Mouse (Mus musculus): Measurements from ENCODE around the gene Wasl. TPM values are rescaled to one million over a fixed set of nuclear protein-coding genes. Genes with fewer than 3 reads are reported as not detected.

Wasl gene
- total RNA-seq, 2 experiments from 2014 or later = 123 to 124 TPM

DNA sequence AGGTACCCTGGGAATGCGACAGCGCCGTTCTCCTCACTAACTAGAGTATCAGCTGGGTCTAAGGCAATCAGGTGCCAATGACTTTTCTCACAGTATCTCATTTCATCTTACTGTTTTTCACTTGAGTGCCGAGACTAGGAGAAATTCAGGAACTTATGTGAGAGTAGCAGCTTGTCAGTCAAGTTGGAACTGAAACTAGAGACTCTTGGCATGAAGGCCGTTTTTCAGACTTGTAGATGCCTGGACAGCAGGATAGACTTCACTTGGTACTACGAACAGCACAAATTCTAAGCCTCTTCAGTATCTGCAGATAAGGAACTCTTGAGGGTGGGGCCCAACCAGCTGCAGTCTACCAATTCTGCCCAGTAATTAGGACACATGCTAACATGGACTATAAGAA, 64.7 kb downstream of the Wasl start:
- intact Hi-C loops (cut with DNase I) = no loop called here
- H3K27ac ChIP-seq = no peak overlapping the region
- DNase-seq (ENCODE audit: extremely low spot score in 1 of 2, low spot score in 2 of 2) = no peak
- TF ChIP-seq CTCF (IDR thresholded peaks at IDR 0.05) = no peak
- H3K4me3 ChIP-seq = no peak overlapping the region

- Histone ChIP-seq H3K27ac (no peak overlapping the region), H3K4me3 (no peak overlapping the region)
- TF ChIP-seq CTCF (IDR thresholded peaks at IDR 0.05) = no peak
- intact Hi-C loops (cut with DNase I) = no loop called here
- DNase-seq (ENCODE audit: extremely low spot score in 1 of 2, low spot score in 2 of 2) = no peak
Measured at GRCm38 (mm10) chr6:24599639-24600038, 65.2 kb downstream of the Wasl start.

GRCm38 (mm10) chr6:24599179-24599578, 65.6 kb downstream of the Wasl start:
- TF ChIP-seq CTCF (IDR thresholded peaks at IDR 0.05) = no peak
- H3K4me3 ChIP-seq = no peak overlapping the region
- no peak for DNase-seq (ENCODE audit: extremely low spot score in 1 of 2, low spot score in 2 of 2)
- intact Hi-C loops (cut with DNase I) = no loop called here
- no peak overlapping the region for H3K27ac ChIP-seq

GRCm38 (mm10) chr6:24597500-24597899, 67.3 kb downstream of the Wasl start, which contains the start of gene Lmod2:
Gene Lmod2, plus strand, starts transcription at chr6:24597762.
- TF ChIP-seq CTCF (IDR thresholded peaks at IDR 0.05) = no peak
- H3K4me3 ChIP-seq = no peak within 1 kb of the TSS
- intact Hi-C loops (cut with DNase I) = no loop called here
- DNase-seq (ENCODE audit: extremely low spot score in 1 of 2, low spot score in 2 of 2) = no peak
- H3K27ac ChIP-seq = no peak within 1 kb of the TSS

DNA sequence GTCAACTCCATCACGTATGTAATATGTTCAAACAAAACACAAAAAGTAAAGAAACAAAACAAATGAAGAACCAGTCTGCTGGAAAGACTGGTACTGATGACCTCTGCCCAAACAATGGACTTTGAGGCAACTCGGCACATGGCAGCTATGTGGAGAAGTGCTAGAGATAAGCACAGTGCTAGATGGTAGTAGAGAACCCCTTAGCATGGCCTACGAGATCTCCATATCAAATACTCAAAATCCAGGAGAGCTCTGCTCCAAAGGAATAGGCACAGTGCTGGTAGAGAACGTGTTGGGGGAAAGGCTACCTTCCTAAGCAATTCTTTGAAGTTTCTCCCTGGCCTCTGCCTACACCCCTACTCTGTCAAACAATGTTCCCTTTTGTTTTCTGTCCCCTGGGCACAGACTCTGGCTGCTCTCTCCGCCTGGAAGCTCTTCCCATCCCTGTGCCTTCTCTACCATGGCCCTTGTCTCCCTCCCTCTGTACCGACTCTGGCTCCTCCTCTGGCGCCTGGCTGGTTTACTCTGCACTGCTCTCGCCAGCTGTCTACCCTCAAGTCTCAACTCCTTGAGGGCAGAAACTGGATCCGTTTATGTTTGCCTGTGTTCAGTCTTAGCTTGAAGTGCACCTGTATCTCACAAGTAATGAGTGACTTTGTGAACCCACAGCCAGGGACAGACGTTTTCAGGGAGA, 73.1 kb downstream of the Wasl start:
- TF ChIP-seq CTCF (IDR thresholded peaks at IDR 0.05) = no peak
- intact Hi-C loops (cut with DNase I) = no loop called here
- no peak for DNase-seq (ENCODE audit: extremely low spot score in 1 of 2, low spot score in 2 of 2)
- H3K27ac ChIP-seq = no peak overlapping the region
- H3K4me3 ChIP-seq = no peak overlapping the region

DNA sequence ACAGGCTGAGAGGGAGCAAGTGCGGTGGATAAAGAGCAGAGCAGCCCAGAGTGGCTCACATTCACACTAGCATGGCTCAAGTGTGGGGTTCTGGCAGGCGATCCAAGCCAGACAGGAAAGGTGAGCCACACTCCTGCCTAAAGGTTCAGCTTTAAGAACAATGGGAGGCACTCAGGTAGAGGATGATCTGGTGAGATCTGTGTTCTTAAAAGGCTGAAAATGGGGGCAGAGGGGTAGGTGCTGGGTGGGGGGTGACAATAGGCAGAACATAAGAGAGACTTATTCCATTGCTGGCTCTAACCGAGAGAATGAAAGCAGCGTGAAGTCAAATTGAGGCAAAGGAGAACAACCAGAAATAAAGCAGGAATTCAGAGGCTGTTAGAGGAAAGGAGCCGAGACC, 74.5 kb downstream of the Wasl start:
- intact Hi-C loops (cut with DNase I) = no loop called here
- Histone ChIP-seq H3K27ac (no peak overlapping the region), H3K4me3 (no peak overlapping the region)
- DNase-seq (ENCODE audit: extremely low spot score in 1 of 2, low spot score in 2 of 2) = no peak
- no peak for TF ChIP-seq CTCF (IDR thresholded peaks at IDR 0.05)

DNA sequence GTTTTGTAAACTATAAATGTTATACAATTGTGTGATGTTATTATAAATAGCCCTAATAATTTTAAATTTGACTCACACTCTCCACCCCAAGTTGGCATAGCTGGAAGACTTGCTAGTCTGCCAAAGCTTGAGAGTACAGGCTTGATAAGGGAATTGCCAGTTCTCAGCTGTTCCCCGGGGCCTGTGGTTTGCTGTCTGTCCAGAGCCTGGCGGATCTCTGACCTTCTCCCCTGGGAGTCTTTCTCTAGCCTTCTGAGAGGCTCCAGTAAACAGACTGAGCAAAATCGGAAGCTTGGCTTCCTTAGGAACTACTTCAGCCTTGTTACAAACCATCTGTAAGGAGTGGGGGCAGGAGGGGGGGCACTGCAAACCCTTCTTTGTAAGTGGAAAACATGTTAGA, 77.9 kb downstream of the Wasl start:
- Histone ChIP-seq H3K4me3 (no peak overlapping the region), H3K27ac (no peak overlapping the region)
- intact Hi-C loops (cut with DNase I) = no loop called here
- TF ChIP-seq CTCF (IDR thresholded peaks at IDR 0.05) = no peak
- DNase-seq (ENCODE audit: extremely low spot score in 1 of 2, low spot score in 2 of 2) = no peak

DNA sequence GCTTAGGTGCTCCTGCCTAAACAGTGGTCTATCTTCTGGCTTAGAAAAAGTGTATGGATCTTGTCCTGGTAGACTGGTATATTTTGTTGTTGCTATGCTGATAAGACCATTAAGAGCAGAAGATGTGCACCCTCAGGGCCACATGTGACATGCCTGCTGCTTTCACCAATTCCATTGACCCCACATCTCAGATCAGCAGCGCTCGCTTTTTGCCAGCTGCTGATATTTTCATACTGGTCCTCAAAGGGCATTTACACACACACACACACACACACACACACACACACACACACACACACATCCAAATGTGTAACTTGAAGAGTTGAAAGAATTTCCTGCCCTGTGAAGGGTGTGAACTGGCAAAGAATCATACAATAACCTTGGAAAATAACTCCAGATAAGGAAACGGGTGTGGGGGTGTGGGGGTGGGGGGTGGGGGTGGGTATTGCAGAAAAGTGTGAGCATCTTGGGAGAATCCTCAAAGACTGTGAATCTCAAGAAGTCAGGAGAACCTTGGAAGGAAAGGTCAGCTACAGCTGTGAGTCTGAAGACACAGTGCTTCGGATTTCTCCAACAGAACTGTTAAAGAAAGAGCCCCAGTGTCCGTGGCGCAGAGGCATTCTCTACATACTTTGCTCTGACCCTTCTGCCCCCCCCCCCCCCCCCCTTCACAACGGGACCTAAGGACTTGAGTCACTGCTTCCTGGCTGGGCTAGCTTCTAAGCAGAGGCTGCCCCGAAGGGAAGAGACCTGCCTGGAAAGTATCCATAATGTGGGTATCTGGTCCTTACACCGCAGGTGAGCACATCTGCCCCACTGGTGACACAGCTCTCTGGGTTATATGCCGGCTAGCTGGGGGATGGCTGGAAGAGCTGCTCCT, 79.1 kb downstream of the Wasl start:
- intact Hi-C loops (cut with DNase I) = no loop called here
- DNase-seq (ENCODE audit: extremely low spot score in 1 of 2, low spot score in 2 of 2) = no peak
- Histone ChIP-seq H3K4me3 (no peak overlapping the region), H3K27ac (no peak overlapping the region)
- no peak for TF ChIP-seq CTCF (IDR thresholded peaks at IDR 0.05)

GRCm38 (mm10) chr6:24583456-24583855, 81.4 kb downstream of the Wasl start:
- H3K4me3 ChIP-seq = no peak overlapping the region
- TF ChIP-seq CTCF (IDR thresholded peaks at IDR 0.05) = no peak
- no peak for DNase-seq (ENCODE audit: extremely low spot score in 1 of 2, low spot score in 2 of 2)
- intact Hi-C loops (cut with DNase I) = no loop called here
- no peak overlapping the region for H3K27ac ChIP-seq

DNA sequence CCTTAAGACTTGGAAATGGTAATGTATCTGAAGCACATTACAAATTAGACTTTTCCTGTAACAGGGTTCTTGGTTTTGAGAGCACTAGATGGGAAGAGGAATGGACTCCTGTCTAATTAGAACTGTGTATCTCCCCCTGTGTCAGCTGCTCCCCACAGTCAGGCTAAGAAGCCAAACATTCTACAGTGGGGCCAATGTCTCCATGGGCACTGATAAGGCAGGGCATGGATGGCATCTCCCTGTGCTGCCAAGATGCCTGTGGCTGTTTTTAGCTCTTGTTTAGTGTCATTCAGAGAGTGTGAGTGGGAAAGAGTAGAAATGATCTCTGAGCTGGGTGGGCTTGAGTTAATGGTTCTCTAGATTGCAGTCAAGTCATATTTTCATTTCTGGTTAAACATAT, 91.5 kb downstream of the Wasl start:
- Histone ChIP-seq H3K27ac (no peak overlapping the region), H3K4me3 (no peak overlapping the region)
- no peak for DNase-seq (ENCODE audit: extremely low spot score in 1 of 2, low spot score in 2 of 2)
- intact Hi-C loops (cut with DNase I) = no loop called here
- TF ChIP-seq CTCF (IDR thresholded peaks at IDR 0.05) = no peak

- H3K4me3 ChIP-seq = no peak overlapping the region
- no peak overlapping the region for H3K27ac ChIP-seq
- DNase-seq (ENCODE audit: extremely low spot score in 1 of 2, low spot score in 2 of 2) = no peak
- intact Hi-C loops (cut with DNase I) = no loop called here
- TF ChIP-seq CTCF (IDR thresholded peaks at IDR 0.05) = no peak
Measured at GRCm38 (mm10) chr6:24572431-24572830, 92.4 kb downstream of the Wasl start.

DNA sequence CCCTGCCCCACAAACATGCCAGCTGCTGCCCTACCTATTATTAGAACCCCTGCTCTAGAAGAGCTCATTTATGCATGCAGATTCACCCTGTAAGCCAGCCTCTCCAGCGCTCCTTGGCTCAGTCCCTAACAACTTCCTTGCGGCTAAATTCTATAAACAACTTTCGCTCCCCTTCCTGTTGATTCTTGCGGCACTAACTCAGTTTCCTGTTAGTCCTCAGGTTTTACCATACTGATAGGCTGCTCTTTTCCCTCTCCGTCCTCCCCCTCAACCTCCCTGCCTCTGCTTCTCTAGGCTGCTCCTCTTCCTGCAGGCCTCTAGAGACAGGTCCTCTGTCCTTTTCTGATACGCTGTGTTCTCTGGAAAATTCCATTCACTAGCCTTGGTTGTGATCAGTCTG, 93.7 kb downstream of the Wasl start:
- H3K4me3 ChIP-seq = no peak overlapping the region
- no peak for DNase-seq (ENCODE audit: extremely low spot score in 1 of 2, low spot score in 2 of 2)
- no peak overlapping the region for H3K27ac ChIP-seq
- intact Hi-C loops (cut with DNase I) = no loop called here
- no peak for TF ChIP-seq CTCF (IDR thresholded peaks at IDR 0.05)

All from left cerebral cortex, adult 2 months (tissue).